Mouse (Mus musculus): ENCODE measurements around the gene Senp8. TPM values are rescaled to one million over a fixed set of nuclear protein-coding genes. Genes with fewer than 3 reads are reported as not detected.

The Senp8 gene
- polyA plus RNA-seq, 1 experiment from 2014 or later: 11.4 TPM

DNA sequence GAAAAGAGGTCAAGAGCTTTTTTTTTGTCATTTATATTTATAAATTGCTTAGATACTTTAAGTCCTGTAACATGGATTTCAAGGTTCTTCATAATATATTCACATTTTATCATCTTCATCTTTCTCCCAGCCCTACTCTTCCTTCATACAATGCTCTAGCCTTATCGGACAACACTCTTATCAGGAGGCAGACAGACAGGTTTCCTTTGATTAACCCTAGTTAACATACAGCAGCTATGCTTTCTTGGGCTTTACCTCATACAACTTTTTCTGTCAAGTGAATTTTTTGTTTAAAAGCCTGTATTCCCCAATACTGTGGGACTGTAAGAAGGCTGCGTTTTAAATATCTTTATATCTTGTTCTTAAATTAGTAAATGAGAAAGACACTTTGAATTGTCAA is 2.1 kb downstream of the Senp8 start:
- H3K27ac ChIP-seq: no peak overlapping the region
- no peak overlapping the region for H3K4me2 ChIP-seq (replicated peaks)
- no peaks in the 10 kb centered on the region for H3K27me3 ChIP-seq (ENCODE audit: control insufficient read depth, insufficient read depth, low read length)
- ATAC-seq (ENCODE audit: low FRiP score) (no peak), DNase-seq (ENCODE audit: low spot score) (no peak)
- H3K9me3 ChIP-seq (ENCODE audit: control insufficient read depth, low read length): no peaks in the 10 kb centered on the region
- 92% methylated on average over 2 of the region's 2 CpGs for WGBS
- no peak overlapping the region for H3K4me3 ChIP-seq (replicated peaks; ENCODE audit: low read length)
- H3K36me3 ChIP-seq (replicated peaks; ENCODE audit: control insufficient read depth, insufficient read depth): no peaks in the 10 kb centered on the region
- no peak overlapping the region for H3K9ac ChIP-seq
- H3K4me1 ChIP-seq (replicated peaks; ENCODE audit: control insufficient read depth, insufficient read depth, low read length): peaks cover 18% of the 10 kb centered on the region

DNA sequence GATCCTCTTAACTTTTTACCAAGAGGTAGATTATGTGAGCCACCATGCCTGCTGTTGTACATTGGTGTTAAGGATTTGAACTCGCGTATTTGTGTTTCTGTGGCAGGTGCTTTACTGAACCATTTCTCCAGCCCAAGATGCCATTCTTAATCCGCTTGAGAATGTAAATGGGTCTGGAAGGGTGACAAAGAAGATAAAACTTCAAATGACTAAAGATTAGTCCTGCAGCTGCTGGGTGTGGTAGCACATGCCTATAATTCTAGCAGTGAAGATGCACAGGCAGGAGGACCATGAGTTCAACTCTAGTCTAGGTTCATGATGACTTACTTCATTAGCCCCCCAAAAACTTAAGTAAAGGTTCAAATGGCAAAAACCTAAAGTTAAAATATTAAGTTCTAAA is 6.6 kb downstream of the Senp8 start:
- ATAC-seq (ENCODE audit: low FRiP score): no peak
- no peaks in the 10 kb centered on the region for H3K27me3 ChIP-seq (ENCODE audit: control insufficient read depth, insufficient read depth, low read length)
- no peaks in the 10 kb centered on the region for H3K4me1 ChIP-seq (replicated peaks; ENCODE audit: control insufficient read depth, insufficient read depth, low read length)
- H3K36me3 ChIP-seq (replicated peaks; ENCODE audit: control insufficient read depth, insufficient read depth): no peaks in the 10 kb centered on the region
- no peak for DNase-seq (ENCODE audit: low spot score)
- 96% methylated on average over 3 of the region's 3 CpGs for WGBS
- no peak overlapping the region for H3K9ac ChIP-seq
- H3K4me3 ChIP-seq (replicated peaks; ENCODE audit: low read length): no peak overlapping the region
- H3K27ac ChIP-seq: no peak overlapping the region
- no peaks in the 10 kb centered on the region for H3K9me3 ChIP-seq (ENCODE audit: control insufficient read depth, low read length)
- H3K4me2 ChIP-seq (replicated peaks): no peak overlapping the region

- DNase-seq (ENCODE audit: low spot score) (no peak), ATAC-seq (ENCODE audit: low FRiP score) (no peak)
- Histone ChIP-seq H3K9me3 (ENCODE audit: control insufficient read depth, low read length) (no peaks in the 10 kb centered on the region), H3K4me3 (replicated peaks; ENCODE audit: low read length) (no peak overlapping the region), H3K27ac (no peak overlapping the region), H3K9ac (no peak overlapping the region), H3K36me3 (replicated peaks; ENCODE audit: control insufficient read depth, insufficient read depth) (peaks cover 13% of the 10 kb centered on the region), H3K4me1 (replicated peaks; ENCODE audit: control insufficient read depth, insufficient read depth, low read length) (no peaks in the 10 kb centered on the region), H3K27me3 (ENCODE audit: control insufficient read depth, insufficient read depth, low read length) (no peaks in the 10 kb centered on the region), H3K4me2 (replicated peaks) (no peak overlapping the region)
- WGBS: 84% methylated on average over 2 of the region's 2 CpGs
Measured at GRCm38 (mm10) chr9:59740593-59740992, 9.9 kb downstream of the Senp8 start.

DNA sequence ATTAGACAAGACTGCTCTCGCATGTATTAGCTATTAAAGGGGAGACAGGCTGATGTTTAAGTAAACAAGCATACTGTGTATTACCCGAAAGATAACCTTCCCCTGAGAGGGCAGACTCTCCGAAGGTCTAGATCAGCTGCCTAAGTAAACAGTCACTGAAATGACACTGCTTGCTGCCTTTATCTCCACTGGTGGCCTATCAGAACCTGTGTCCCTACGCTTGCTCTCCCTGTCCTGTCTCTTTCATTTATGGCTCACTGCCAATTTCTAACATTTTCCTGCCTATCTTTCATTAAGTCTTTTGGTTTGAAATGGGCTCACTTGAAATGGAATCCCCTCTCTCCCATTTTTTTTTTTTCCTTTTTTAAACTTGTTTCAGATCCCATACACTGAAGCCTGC is 15.1 kb downstream of the Senp8 start:
- ATAC-seq (ENCODE audit: low FRiP score): no peak
- Histone ChIP-seq H3K9me3 (ENCODE audit: control insufficient read depth, low read length) (no peaks in the 10 kb centered on the region), H3K4me2 (replicated peaks) (no peak overlapping the region), H3K36me3 (replicated peaks; ENCODE audit: control insufficient read depth, insufficient read depth) (peaks cover 16% of the 10 kb centered on the region), H3K4me3 (replicated peaks; ENCODE audit: low read length) (no peak overlapping the region), H3K27ac (no peak overlapping the region), H3K9ac (no peak overlapping the region), H3K27me3 (ENCODE audit: control insufficient read depth, insufficient read depth, low read length) (no peaks in the 10 kb centered on the region), H3K4me1 (replicated peaks; ENCODE audit: control insufficient read depth, insufficient read depth, low read length) (no peaks in the 10 kb centered on the region)
- 76% methylated on average over 4 of the region's 4 CpGs for WGBS
- DNase-seq (ENCODE audit: low spot score): no peak

DNA sequence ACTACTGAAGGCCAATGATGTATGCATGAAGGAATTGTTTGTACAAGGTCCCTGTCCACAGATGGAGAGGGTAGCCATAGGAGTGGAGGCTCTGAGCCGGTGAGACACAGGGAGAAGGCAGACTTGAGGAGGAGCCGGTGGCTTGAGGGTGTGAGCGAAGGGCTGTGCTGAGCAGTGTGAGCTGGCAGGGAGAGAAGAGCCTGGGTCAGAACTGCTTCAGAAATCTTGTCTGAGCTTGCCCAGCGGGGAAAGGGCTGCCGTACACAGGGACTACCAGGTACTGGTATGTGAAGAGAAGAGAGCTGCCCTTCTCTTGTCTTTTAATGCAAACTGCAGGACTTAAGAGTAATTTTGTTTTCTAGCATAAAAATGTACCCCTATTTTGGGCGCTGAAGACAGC is 17.4 kb downstream of the Senp8 start:
- H3K9me3 ChIP-seq (ENCODE audit: control insufficient read depth, low read length): no peaks in the 10 kb centered on the region
- H3K27me3 ChIP-seq (ENCODE audit: control insufficient read depth, insufficient read depth, low read length): no peaks in the 10 kb centered on the region
- DNase-seq (ENCODE audit: low spot score) (no peak), ATAC-seq (ENCODE audit: low FRiP score) (no peak)
- no peak overlapping the region for H3K4me3 ChIP-seq (replicated peaks; ENCODE audit: low read length)
- WGBS: 70% methylated on average over 6 of the region's 6 CpGs
- H3K27ac ChIP-seq: no peak overlapping the region
- no peak overlapping the region for H3K4me2 ChIP-seq (replicated peaks)
- H3K9ac ChIP-seq: no peak overlapping the region
- no peaks in the 10 kb centered on the region for H3K4me1 ChIP-seq (replicated peaks; ENCODE audit: control insufficient read depth, insufficient read depth, low read length)
- peaks cover 16% of the 10 kb centered on the region for H3K36me3 ChIP-seq (replicated peaks; ENCODE audit: control insufficient read depth, insufficient read depth)

DNA sequence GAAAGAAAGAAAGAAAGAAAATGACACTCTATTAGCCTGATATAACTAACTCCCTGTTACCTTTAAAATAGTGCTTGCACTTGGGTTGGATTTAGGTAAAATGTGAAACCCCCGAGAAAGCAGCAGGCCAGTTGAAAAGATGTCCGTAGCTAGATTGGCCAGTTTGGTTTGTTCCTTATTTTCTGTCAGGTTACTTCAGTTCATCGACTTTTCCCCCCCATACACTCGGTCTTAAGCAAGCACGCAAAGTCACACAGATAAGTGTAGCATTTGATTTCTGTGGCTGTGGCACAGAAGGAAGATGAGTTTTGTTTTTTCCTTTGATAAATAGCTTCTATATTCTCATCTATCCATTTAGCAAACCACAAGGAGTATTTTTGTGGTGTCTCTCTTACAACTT is 19.4 kb downstream of the Senp8 start:
- Histone ChIP-seq H3K36me3 (replicated peaks; ENCODE audit: control insufficient read depth, insufficient read depth) (peaks cover 4% of the 10 kb centered on the region; the same call in 1 of the 2 replicates), H3K4me2 (replicated peaks) (no peak overlapping the region), H3K4me3 (replicated peaks; ENCODE audit: low read length) (no peak overlapping the region), H3K27me3 (ENCODE audit: control insufficient read depth, insufficient read depth, low read length) (no peaks in the 10 kb centered on the region), H3K9ac (no peak overlapping the region), H3K27ac (no peak overlapping the region), H3K4me1 (replicated peaks; ENCODE audit: control insufficient read depth, insufficient read depth, low read length) (no peaks in the 10 kb centered on the region), H3K9me3 (ENCODE audit: control insufficient read depth, low read length) (no peaks in the 10 kb centered on the region)
- DNase-seq (ENCODE audit: low spot score) (no peak), ATAC-seq (ENCODE audit: low FRiP score) (no peak)
- WGBS: 90% methylated on average over 5 of the region's 5 CpGs

DNA sequence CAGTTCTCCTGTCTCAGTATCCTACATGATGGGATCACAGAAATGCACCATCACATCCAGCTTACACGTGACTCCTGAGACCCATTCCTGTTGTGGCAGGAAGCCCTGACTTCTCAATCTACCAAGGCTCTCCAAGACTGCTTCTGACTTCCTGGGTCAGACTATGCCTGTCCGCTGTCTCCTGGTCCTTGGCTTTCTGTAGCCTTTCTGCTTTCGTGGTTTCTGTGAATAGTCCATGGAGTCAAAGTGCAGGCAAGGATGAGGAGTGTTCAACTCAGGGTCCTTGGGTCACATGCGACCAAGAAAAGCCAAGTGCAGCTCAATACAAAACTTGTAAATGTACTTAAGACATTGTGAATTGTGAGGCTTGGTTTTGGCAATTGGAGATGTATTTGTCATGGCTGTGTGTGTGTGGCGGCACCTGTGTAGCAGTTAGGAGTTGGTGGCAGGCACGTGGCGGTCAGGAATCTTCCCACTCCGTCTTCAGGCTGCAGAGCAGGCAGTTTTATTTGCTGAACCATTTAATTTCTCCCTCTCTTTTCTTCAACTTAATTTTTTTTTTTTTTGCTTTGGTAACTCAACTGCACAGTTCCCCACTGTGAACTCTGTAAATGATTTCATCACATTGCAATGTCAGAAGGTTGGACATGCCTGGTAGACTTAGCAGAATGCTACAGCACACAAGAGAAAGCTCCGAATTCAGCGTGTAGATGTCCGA is 22.8 kb downstream of the Senp8 start:
- H3K9ac ChIP-seq: no peak overlapping the region
- WGBS: 85% methylated on average over 11 of the region's 11 CpGs
- no peaks in the 10 kb centered on the region for H3K27me3 ChIP-seq (ENCODE audit: control insufficient read depth, insufficient read depth, low read length)
- H3K9me3 ChIP-seq (ENCODE audit: control insufficient read depth, low read length): no peaks in the 10 kb centered on the region
- ATAC-seq (ENCODE audit: low FRiP score) (no peak), DNase-seq (ENCODE audit: low spot score) (no peak)
- peaks cover 6% of the 10 kb centered on the region; the same call in 1 of the 2 replicates for H3K4me1 ChIP-seq (replicated peaks; ENCODE audit: control insufficient read depth, insufficient read depth, low read length)
- no peak overlapping the region for H3K4me2 ChIP-seq (replicated peaks)
- no peak overlapping the region for H3K4me3 ChIP-seq (replicated peaks; ENCODE audit: low read length)
- no peak overlapping the region for H3K27ac ChIP-seq
- no peaks in the 10 kb centered on the region for H3K36me3 ChIP-seq (replicated peaks; ENCODE audit: control insufficient read depth, insufficient read depth)

- peaks cover 6% of the 10 kb centered on the region; the same call in 1 of the 2 replicates for H3K4me1 ChIP-seq (replicated peaks; ENCODE audit: control insufficient read depth, insufficient read depth, low read length)
- no peak for ATAC-seq (ENCODE audit: low FRiP score)
- no peak for DNase-seq (ENCODE audit: low spot score)
- no peak overlapping the region for H3K9ac ChIP-seq
- H3K36me3 ChIP-seq (replicated peaks; ENCODE audit: control insufficient read depth, insufficient read depth): no peaks in the 10 kb centered on the region
- 93% methylated on average over 10 of the region's 10 CpGs for WGBS
- no peaks in the 10 kb centered on the region for H3K27me3 ChIP-seq (ENCODE audit: control insufficient read depth, insufficient read depth, low read length)
- H3K9me3 ChIP-seq (ENCODE audit: control insufficient read depth, low read length): no peaks in the 10 kb centered on the region
- no peak overlapping the region for H3K4me3 ChIP-seq (replicated peaks; ENCODE audit: low read length)
- no peak overlapping the region for H3K4me2 ChIP-seq (replicated peaks)
- H3K27ac ChIP-seq: no peak overlapping the region
Measured at GRCm38 (mm10) chr9:59725515-59725914, 25.0 kb downstream of the Senp8 start.

- Histone ChIP-seq H3K4me3 (replicated peaks; ENCODE audit: low read length) (no peak overlapping the region), H3K4me2 (replicated peaks) (no peak overlapping the region), H3K36me3 (replicated peaks; ENCODE audit: control insufficient read depth, insufficient read depth) (no peaks in the 10 kb centered on the region), H3K27ac (no peak overlapping the region), H3K27me3 (ENCODE audit: control insufficient read depth, insufficient read depth, low read length) (no peaks in the 10 kb centered on the region), H3K9me3 (ENCODE audit: control insufficient read depth, low read length) (no peaks in the 10 kb centered on the region), H3K9ac (no peak overlapping the region), H3K4me1 (replicated peaks; ENCODE audit: control insufficient read depth, insufficient read depth, low read length) (peaks cover 6% of the 10 kb centered on the region; the same call in 1 of the 2 replicates)
- DNase-seq (ENCODE audit: low spot score) (no peak), ATAC-seq (ENCODE audit: low FRiP score) (0 out of 2 replicates have a peak, but pooled peaks have one; percentile 21)
- WGBS: 59% methylated on average over 8 of the region's 8 CpGs
Measured at GRCm38 (mm10) chr9:59723791-59724442, 26.6 kb downstream of the Senp8 start.

All from hindbrain, embryonic 14.5 days (tissue).